Mouse (Mus musculus) testis, adult 2 months (tissue): ENCODE results near the gene Epha2.
A peak's percentile ranks its signal among the peaks of the same experiment; 100 is the strongest.

Source experiments
- CTCF ChIP-seq: fragments of 200-500 bp; IDR thresholded peaks from 2 replicates; pipeline ENCODE4 v1.5.1; 2012; ENCODE audit warnings: low read depth, mild to moderate bottlenecking, inconsistent platforms, low read length, moderate library complexity; ENCODE audit not compliant: control insufficient read depth, insufficient read depth, insufficient replicate concordance
- POLR2A ChIP-seq: fragments of 200-500 bp; IDR thresholded peaks from 2 replicates; pipeline ENCODE4 v1.6.1; 2012; ENCODE audit warnings: low read depth, mild to moderate bottlenecking, inconsistent platforms, low read length, moderate library complexity; ENCODE audit not compliant: control insufficient read depth

GRCm38 (mm10) chr4:141267837-141268236 lies 33.2 kb upstream of the Epha2 start:
- TF ChIP-seq POLR2A (no peak), CTCF (peak; percentile 81)
